Mouse (Mus musculus) olfactory bulb, adult 2 months (tissue): ENCODE results near the gene Srsf5.

Source experiments
- CTCF ChIP-seq: fragments of 200-500 bp; IDR thresholded peaks from 2 replicates; pipeline ENCODE4 v1.5.1; 2012; ENCODE audit warnings: low read depth, mild to moderate bottlenecking, low read length, moderate library complexity; ENCODE audit not compliant: insufficient read depth
- POLR2A ChIP-seq: fragments of 200-500 bp; IDR thresholded peaks from 2 replicates; pipeline ENCODE4 v1.6.1; 2012; ENCODE audit warnings: mild to moderate bottlenecking, low read depth, low read length, moderate library complexity; ENCODE audit not compliant: insufficient read depth

- no peak for TF ChIP-seq CTCF
- TF ChIP-seq POLR2A = no peak
These were observed 15.2 kb upstream of the Srsf5 start for GRCm38 (mm10) chr12:80930141-80930540.
